Mouse (Mus musculus): Measurements from ENCODE around the gene Dnaja3. TPM values are rescaled to one million over a fixed set of nuclear protein-coding genes. Genes with fewer than 3 reads are reported as not detected.
A peak's percentile ranks its signal among the peaks of the same experiment; 100 is the strongest.

Dnaja3 gene
- total RNA-seq, 2 experiments from 2014 or later = 56.5 to 106 TPM

- no peak for ATAC-seq (replicated peaks; ENCODE audit: low FRiP score, low TSS enrichment, poor library complexity, severe bottlenecking)
These were observed 34.2 kb upstream of the Dnaja3 start for GRCm38 (mm10) chr16:4605514-4606131.

DNA sequence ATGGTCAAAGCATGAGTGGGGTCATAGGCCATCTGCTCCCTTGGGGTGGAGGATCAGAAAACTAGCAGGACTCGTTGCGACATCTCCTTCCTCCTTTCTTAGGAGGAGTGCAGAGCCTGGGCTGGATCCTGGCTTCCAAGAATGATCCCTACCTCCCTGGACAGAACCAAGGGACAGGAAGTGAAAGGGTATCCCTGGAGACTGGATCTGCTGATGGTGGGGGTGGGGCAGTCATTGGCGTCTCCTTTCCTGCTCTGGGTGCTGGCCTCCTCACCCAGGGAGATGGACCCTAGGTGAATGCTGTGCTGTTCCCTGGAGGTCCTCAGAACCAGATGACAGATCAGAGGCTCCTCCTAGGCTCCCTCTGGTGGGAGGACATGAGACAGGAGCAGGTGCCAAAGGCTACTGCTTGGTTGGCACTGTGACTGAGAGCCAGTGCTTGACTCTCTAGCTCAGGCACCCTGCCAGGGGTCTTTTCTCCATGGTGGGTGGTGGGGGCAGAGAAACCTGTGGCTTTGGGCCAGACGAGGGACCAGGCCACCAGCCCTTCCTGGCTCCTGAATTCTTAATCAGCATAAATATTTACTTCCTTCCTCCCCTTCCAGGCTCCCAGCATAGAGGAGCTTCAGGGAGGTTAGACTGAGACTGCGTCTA is 33.2 kb upstream of the Dnaja3 start:
- peak; percentile 60; the same call in 1 of the 2 replicates for ATAC-seq (replicated peaks; ENCODE audit: low FRiP score, low TSS enrichment, poor library complexity, severe bottlenecking)

DNA sequence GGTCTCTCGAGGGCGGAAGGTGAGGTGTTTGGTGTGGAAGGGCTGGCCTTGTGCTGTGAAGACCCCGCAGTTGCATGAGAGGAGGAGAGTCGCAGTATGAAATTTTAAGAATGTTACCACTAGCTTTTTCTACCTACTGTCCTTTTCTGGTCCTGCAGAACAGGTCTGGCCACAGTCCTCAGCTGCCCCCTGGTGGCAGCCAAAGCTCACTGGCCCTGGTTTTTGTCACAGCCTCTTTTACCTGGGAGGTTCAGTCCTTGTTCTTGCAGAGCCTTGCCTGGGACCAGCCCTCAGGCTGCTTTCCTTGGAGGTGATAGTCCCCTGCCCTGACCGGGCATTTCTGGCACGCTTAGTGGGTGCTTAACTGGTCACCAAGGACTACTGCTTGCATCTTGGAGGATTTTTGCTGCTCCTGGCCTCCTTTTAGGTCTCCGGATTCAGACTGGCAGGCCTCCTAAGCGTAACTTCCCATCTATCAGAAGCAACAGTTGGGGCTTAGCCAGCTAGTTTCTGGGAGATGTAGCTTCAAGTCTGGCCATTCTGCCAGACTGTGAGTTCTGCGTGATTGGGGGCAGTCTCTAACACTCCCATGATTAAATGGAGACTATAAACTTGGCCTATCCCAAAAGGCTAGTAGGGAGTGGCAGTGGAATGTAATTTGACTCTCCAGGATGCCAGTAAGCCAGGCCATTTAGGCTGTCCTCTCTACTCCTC is 31.8 kb upstream of the Dnaja3 start:
- peak; percentile 84 for ATAC-seq (replicated peaks; ENCODE audit: low FRiP score, low TSS enrichment, poor library complexity, severe bottlenecking)

- no peak for ATAC-seq (replicated peaks; ENCODE audit: low FRiP score, low TSS enrichment, poor library complexity, severe bottlenecking)
These were observed 31.2 kb upstream of the Dnaja3 start for GRCm38 (mm10) chr16:4608532-4609059.

DNA sequence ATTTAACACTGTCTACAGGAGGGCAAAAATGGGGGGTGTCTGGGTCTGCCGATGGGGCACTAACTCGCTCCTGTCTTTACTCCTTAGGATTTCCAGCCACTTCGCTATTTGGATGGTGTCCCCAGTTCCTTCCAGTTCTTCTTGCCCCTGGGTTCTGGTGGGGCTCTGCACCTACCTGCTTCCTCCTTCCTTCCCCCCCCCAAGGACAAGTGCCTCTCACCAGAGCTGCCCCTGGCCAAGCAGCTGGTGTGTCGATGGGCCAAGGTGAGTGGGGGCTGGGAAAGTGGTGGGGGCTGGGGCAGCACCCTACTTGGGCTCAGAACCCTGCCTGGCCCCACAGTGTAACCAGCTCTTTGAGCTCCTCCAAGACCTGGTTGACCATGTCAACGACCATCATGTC is 28.6 kb upstream of the Dnaja3 start:
- ATAC-seq (replicated peaks; ENCODE audit: low FRiP score, low TSS enrichment, poor library complexity, severe bottlenecking) = no peak

GRCm38 (mm10) chr16:4611676-4612075 is 28.1 kb upstream of the Dnaja3 start:
- no peak for ATAC-seq (replicated peaks; ENCODE audit: low FRiP score, low TSS enrichment, poor library complexity, severe bottlenecking)

- ATAC-seq (replicated peaks; ENCODE audit: low FRiP score, low TSS enrichment, poor library complexity, severe bottlenecking) = no peak
These were observed 26.1 kb upstream of the Dnaja3 start for GRCm38 (mm10) chr16:4613736-4614135.

- no peak for ATAC-seq (replicated peaks; ENCODE audit: low FRiP score, low TSS enrichment, poor library complexity, severe bottlenecking)
These were observed 25.1 kb upstream of the Dnaja3 start for GRCm38 (mm10) chr16:4614639-4615038.

- no peak for ATAC-seq (replicated peaks; ENCODE audit: low FRiP score, low TSS enrichment, poor library complexity, severe bottlenecking)
These were observed 24.5 kb upstream of the Dnaja3 start for GRCm38 (mm10) chr16:4615297-4615696.

DNA sequence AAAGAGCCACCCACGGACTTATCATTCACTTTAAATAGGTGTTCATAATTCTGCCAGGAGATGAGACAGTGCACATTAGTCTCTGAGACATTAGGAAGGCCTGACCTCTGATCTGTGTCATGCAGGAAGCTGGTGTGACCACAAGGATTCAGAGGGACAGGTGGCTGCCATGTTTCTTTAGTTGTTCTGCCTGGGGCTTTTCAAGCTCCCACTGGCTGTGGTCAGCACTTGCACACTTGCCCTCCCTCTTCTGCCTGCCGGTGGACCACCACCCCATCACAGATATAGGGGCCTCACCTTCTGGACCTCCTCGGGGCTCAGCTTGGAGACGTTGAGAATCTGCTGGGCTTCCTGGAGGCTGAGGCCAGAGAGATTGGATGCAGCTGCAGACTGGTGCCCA is 23.0 kb upstream of the Dnaja3 start:
- ATAC-seq (replicated peaks; ENCODE audit: low FRiP score, low TSS enrichment, poor library complexity, severe bottlenecking) = no peak

DNA sequence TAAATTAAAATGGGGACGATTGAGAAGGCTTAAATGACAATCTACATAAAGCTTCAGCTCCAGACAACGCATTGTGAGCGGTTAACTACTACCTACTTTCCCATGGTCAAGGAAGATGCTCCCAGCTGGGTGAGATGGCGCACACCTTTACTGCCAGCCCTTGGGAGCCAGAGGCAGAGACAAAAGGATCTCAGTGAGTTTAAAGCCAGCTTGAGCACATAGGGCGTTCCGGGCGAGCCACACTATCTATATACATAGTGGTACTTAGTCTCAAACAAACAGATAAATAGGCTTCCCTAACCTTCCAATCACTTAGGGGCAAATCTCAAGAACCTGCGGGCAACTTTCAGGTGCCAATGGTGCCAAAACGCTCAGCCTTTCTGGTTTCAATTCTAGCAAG is 15.7 kb upstream of the Dnaja3 start:
- peak; percentile 49; the same call in 1 of the 2 replicates for ATAC-seq (replicated peaks; ENCODE audit: low FRiP score, low TSS enrichment, poor library complexity, severe bottlenecking)

GRCm38 (mm10) chr16:4624481-4625110 is 15.2 kb upstream of the Dnaja3 start, which contains the start of gene Pam16:
Gene Pam16 (minus strand): TSS chr16:4624988.
- peak; percentile 90 for ATAC-seq (replicated peaks; ENCODE audit: low FRiP score, low TSS enrichment, poor library complexity, severe bottlenecking)

GRCm38 (mm10) chr16:4627105-4627504 is 12.7 kb upstream of the Dnaja3 start:
- no peak for ATAC-seq (replicated peaks; ENCODE audit: low FRiP score, low TSS enrichment, poor library complexity, severe bottlenecking)

GRCm38 (mm10) chr16:4628898-4629419 is 10.8 kb upstream of the Dnaja3 start:
- no peak for ATAC-seq (replicated peaks; ENCODE audit: low FRiP score, low TSS enrichment, poor library complexity, severe bottlenecking)

- ATAC-seq (replicated peaks; ENCODE audit: low FRiP score, low TSS enrichment, poor library complexity, severe bottlenecking) = peak; percentile 80
These were observed 9.8 kb upstream of the Dnaja3 start for GRCm38 (mm10) chr16:4629950-4630349.

DNA sequence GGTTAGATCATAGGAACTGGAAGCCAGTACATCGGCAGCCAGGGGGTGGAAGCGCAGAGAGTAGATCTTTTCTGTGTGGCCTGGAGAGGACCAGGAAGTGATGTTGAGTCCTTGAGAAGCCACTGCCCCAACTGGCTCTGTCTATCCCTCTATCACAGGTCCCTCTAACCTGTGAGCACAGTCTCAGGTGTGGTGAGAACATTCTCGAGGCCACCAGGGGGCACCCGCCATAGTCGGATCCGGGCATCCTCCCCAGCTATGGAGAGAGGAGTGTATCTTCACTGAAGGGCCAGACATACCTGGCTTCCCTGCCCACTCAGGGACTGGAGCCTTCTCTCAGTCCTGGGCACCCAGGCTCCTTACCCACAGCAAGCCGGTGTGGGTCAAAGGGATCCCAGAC is 7.7 kb upstream of the Dnaja3 start:
- ATAC-seq (replicated peaks; ENCODE audit: low FRiP score, low TSS enrichment, poor library complexity, severe bottlenecking) = no peak

GRCm38 (mm10) chr16:4633661-4634060 is 6.1 kb upstream of the Dnaja3 start:
- no peak for ATAC-seq (replicated peaks; ENCODE audit: low FRiP score, low TSS enrichment, poor library complexity, severe bottlenecking)

- ATAC-seq (replicated peaks; ENCODE audit: low FRiP score, low TSS enrichment, poor library complexity, severe bottlenecking) = no peak
These were observed 5.1 kb upstream of the Dnaja3 start for GRCm38 (mm10) chr16:4634681-4635080.

- no peak for ATAC-seq (replicated peaks; ENCODE audit: low FRiP score, low TSS enrichment, poor library complexity, severe bottlenecking)
These were observed 4.0 kb upstream of the Dnaja3 start for GRCm38 (mm10) chr16:4635760-4636159.

DNA sequence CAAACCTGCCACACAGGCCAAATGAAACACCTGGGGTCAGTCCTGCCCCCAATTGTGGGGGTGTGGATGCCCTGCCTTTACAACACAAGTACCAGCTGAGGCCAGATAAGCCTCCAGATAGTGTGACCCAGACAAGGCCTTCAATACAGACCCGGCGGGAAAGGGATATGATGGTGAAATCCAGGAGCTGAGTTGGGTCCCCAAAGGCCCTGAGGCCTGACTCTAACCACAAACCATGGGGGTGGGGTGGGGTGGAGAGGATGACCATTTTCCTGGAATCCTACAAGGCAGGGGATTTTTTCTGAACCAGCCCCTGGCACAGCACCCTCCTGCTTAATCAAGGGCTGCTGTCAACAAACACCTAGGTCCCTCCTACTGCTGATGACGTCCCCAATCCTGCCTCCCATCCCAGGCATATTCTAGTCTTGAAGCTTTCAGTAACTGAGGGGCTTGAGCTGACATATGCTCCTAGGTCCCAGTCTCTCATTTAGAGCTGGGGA is 848 bp upstream of the Dnaja3 start:
- ATAC-seq (replicated peaks; ENCODE audit: low FRiP score, low TSS enrichment, poor library complexity, severe bottlenecking) = no peak

Measured in megakaryocyte-erythroid progenitor cell, adult 5-6 weeks (primary cell).